Mouse (Mus musculus) intestine, embryonic 15.5 days (tissue): ENCODE data around the gene Ano7. TPM values are rescaled to one million over a fixed set of nuclear protein-coding genes. Genes with fewer than 3 reads are reported as not detected.
A peak's percentile ranks its signal among the peaks of the same experiment; 100 is the strongest.

ENCODE experiments used
- ATAC-seq: fragments of 200-750 bp; cut with Nextera tagmentation; 2 replicates; pipeline ENCODE4 v1.8.0; 2017; ENCODE audit warnings: moderate TSS enrichment, moderate library complexity
- H3K27ac ChIP-seq: fragments of 300-500 bp; sonication (generic); 2 replicates; pipeline ENCODE4 v1.5.1; 2015; ENCODE audit warnings: mild to moderate bottlenecking, inconsistent platforms
- H3K27me3 ChIP-seq: fragments of 300-500 bp; sonication (generic); replicated peaks from 2 replicates; pipeline ENCODE4 v1.6.1; 2015; ENCODE audit warnings: inconsistent platforms
- H3K36me3 ChIP-seq: fragments of 300-500 bp; sonication (generic); 2 replicates; pipeline ENCODE4 v1.6.1; 2015; ENCODE audit warnings: inconsistent platforms
- H3K4me1 ChIP-seq: fragments of 300-500 bp; sonication (generic); replicated peaks from 2 replicates; pipeline ENCODE4 v1.6.1; 2015; ENCODE audit warnings: inconsistent platforms
- H3K4me2 ChIP-seq: fragments of 300-500 bp; sonication (generic); replicated peaks from 2 replicates; pipeline ENCODE4 v1.6.1; 2015; ENCODE audit warnings: mild to moderate bottlenecking, inconsistent platforms
- H3K4me3 ChIP-seq: fragments of 300-500 bp; sonication (generic); replicated peaks from 2 replicates; pipeline ENCODE4 v1.5.1; 2015; ENCODE audit warnings: inconsistent platforms
- H3K9ac ChIP-seq: fragments of 300-500 bp; sonication (generic); 2 replicates; pipeline ENCODE4 v1.6.1; 2015; ENCODE audit warnings: inconsistent platforms
- H3K9me3 ChIP-seq: fragments of 300-500 bp; sonication (generic); 2 replicates; pipeline ENCODE4 v1.6.1; 2016; ENCODE audit warnings: inconsistent platforms
- WGBS: fragments of 180-500 bp; shearing (Covaris S2); methylation state at CpG from one replicate; pipeline ENCODE4 v1.1.7; 2015; 5-methylcytosine and 5-hydroxymethylcytosine counted together
- polyA plus RNA-seq: library from polyadenylated mRNA; unstranded; fragments of >200 nt; fragmentation: Nextera tagmentation; extraction: Ambion mirVana; gene quantifications from 2 replicates; pipeline ENCODE4 v1.2.1, GENCODE M21; 2015

Ano7 gene
- 1.8 and 2.0 TPM in 2 replicates for polyA plus RNA-seq

GRCm38 (mm10) chr1:93373665-93374064, at the start of gene Ano7:
Gene Ano7 (plus strand): TSS chr1:93373930.
- Histone ChIP-seq H3K9me3 (no peaks in the 10 kb centered on the region), H3K27ac (no peak within 1 kb of the TSS)
- ATAC-seq, result peak; percentile 71

GRCm38 (mm10) chr1:93323973-93324372, 49.8 kb upstream of the Ano7 start:
- no peak overlapping the region for H3K27ac ChIP-seq
- no peaks in the 10 kb centered on the region for H3K9me3 ChIP-seq
- no peak overlapping the region for H3K9ac ChIP-seq
- no peak for ATAC-seq
- H3K27me3 ChIP-seq, result no peaks in the 10 kb centered on the region
- no peak overlapping the region for H3K4me3 ChIP-seq
- peaks cover 10% of the 10 kb centered on the region for H3K36me3 ChIP-seq
- no peak overlapping the region for H3K4me2 ChIP-seq
- no peaks in the 10 kb centered on the region for H3K4me1 ChIP-seq
- WGBS, result 95% methylated on average over 6 of the region's 6 CpGs

More at GRCm38 (mm10) chr1:93373665-93374064, at the start of gene Ano7:
- H3K4me1 ChIP-seq, result 0 out of 2 replicates have a peak, but pooled peaks cover 3% of the 10 kb centered on the region
- H3K36me3 ChIP-seq, result no peaks in the 10 kb centered on the region
- no peaks in the 10 kb centered on the region for H3K27me3 ChIP-seq
- H3K9ac ChIP-seq, result no peak within 1 kb of the TSS
- H3K4me2 ChIP-seq, result no peak within 1 kb of the TSS
- WGBS, result 47% methylated on average over 4 of the region's 4 CpGs
- no peak within 1 kb of the TSS for H3K4me3 ChIP-seq

- H3K9ac ChIP-seq, result no peak overlapping the region
- H3K36me3 ChIP-seq, result peaks cover 5% of the 10 kb centered on the region; the same call in 1 of the 2 replicates
- H3K4me1 ChIP-seq, result no peaks in the 10 kb centered on the region
- no peak for ATAC-seq
- 86% methylated on average over 3 of the region's 3 CpGs for WGBS
- H3K9me3 ChIP-seq, result no peaks in the 10 kb centered on the region
- H3K27ac ChIP-seq, result no peak overlapping the region
- no peak overlapping the region for H3K4me2 ChIP-seq
- H3K27me3 ChIP-seq, result no peaks in the 10 kb centered on the region
- H3K4me3 ChIP-seq, result no peak overlapping the region
Measured at GRCm38 (mm10) chr1:93326446-93326845, 47.3 kb upstream of the Ano7 start.

- Histone ChIP-seq H3K4me2 (no peak overlapping the region), H3K27me3 (no peaks in the 10 kb centered on the region), H3K9me3 (no peaks in the 10 kb centered on the region), H3K4me3 (no peak overlapping the region), H3K27ac (no peak overlapping the region), H3K36me3 (peaks cover 3% of the 10 kb centered on the region; the same call in 1 of the 2 replicates), H3K9ac (no peak overlapping the region), H3K4me1 (no peaks in the 10 kb centered on the region)
- ATAC-seq, result no peak
- 78% methylated on average over 2 of the region's 2 CpGs for WGBS
Measured at GRCm38 (mm10) chr1:93334621-93335020, 39.1 kb upstream of the Ano7 start.

GRCm38 (mm10) chr1:93342648-93343503, 30.9 kb upstream of the Ano7 start, which contains the start of the genes Ppp1r7 and Pask:
Gene Ppp1r7 (plus strand): TSS chr1:93342854.
Gene Pask (minus strand): TSS chr1:93343482.
- peak; percentile 97 for ATAC-seq
- no peaks in the 10 kb centered on the region for H3K27me3 ChIP-seq
- peak within 1 kb of the TSS; percentile 87 for H3K4me2 ChIP-seq
- peak within 1 kb of the TSS; percentile 77 for H3K9ac ChIP-seq
- H3K27ac ChIP-seq, result peak within 1 kb of the TSS; percentile 58; the same call in 1 of the 2 replicates
- H3K36me3 ChIP-seq, result peaks cover 4% of the 10 kb centered on the region
- H3K4me1 ChIP-seq, result peaks cover 5% of the 10 kb centered on the region; the same call in 1 of the 2 replicates
- H3K4me3 ChIP-seq, result peak within 1 kb of the TSS; percentile 77
- no peaks in the 10 kb centered on the region for H3K9me3 ChIP-seq
- WGBS, result under 1% methylated on average over 63 of the region's 63 CpGs

GRCm38 (mm10) chr1:93343504-93344047, 30.2 kb upstream of the Ano7 start:
- H3K9me3 ChIP-seq, result no peaks in the 10 kb centered on the region
- no peaks in the 10 kb centered on the region for H3K27me3 ChIP-seq
- peaks cover 5% of the 10 kb centered on the region; the same call in 1 of the 2 replicates for H3K4me1 ChIP-seq
- peak; percentile 95 for ATAC-seq
- 0 out of 2 replicates have a peak overlapping the region, but pooled peaks have one; percentile 45 for H3K27ac ChIP-seq
- peak overlapping the region; percentile 87 for H3K4me2 ChIP-seq
- peak overlapping the region; percentile 77 for H3K9ac ChIP-seq
- peak overlapping the region; percentile 77 for H3K4me3 ChIP-seq
- peaks cover 7% of the 10 kb centered on the region for H3K36me3 ChIP-seq
- WGBS, result under 1% methylated on average over 39 of the region's 39 CpGs

GRCm38 (mm10) chr1:93347176-93347575, 26.6 kb upstream of the Ano7 start:
- no peak for ATAC-seq
- 88% methylated on average over 5 of the region's 5 CpGs for WGBS
- H3K9me3 ChIP-seq, result no peaks in the 10 kb centered on the region
- H3K4me1 ChIP-seq, result peaks cover 5% of the 10 kb centered on the region; the same call in 1 of the 2 replicates
- no peak overlapping the region for H3K4me2 ChIP-seq
- H3K9ac ChIP-seq, result no peak overlapping the region
- H3K36me3 ChIP-seq, result peaks cover 29% of the 10 kb centered on the region
- H3K4me3 ChIP-seq, result no peak overlapping the region
- no peaks in the 10 kb centered on the region for H3K27me3 ChIP-seq
- no peak overlapping the region for H3K27ac ChIP-seq

GRCm38 (mm10) chr1:93349701-93350100, 24.0 kb upstream of the Ano7 start:
- ATAC-seq, result no peak
- WGBS, result 71% methylated on average over 4 of the region's 4 CpGs
- no peaks in the 10 kb centered on the region for H3K9me3 ChIP-seq
- no peak overlapping the region for H3K9ac ChIP-seq
- no peak overlapping the region for H3K4me3 ChIP-seq
- H3K4me2 ChIP-seq, result no peak overlapping the region
- H3K27me3 ChIP-seq, result no peaks in the 10 kb centered on the region
- no peak overlapping the region for H3K27ac ChIP-seq
- H3K4me1 ChIP-seq, result 0 out of 2 replicates have a peak, but pooled peaks cover under 1% of the 10 kb centered on the region
- H3K36me3 ChIP-seq, result peaks cover 38% of the 10 kb centered on the region

- Histone ChIP-seq H3K36me3 (peaks cover 47% of the 10 kb centered on the region), H3K9me3 (no peaks in the 10 kb centered on the region), H3K4me2 (no peak overlapping the region), H3K4me3 (no peak overlapping the region), H3K27me3 (no peaks in the 10 kb centered on the region), H3K9ac (no peak overlapping the region), H3K4me1 (no peaks in the 10 kb centered on the region), H3K27ac (no peak overlapping the region)
- WGBS, result 90% methylated on average over 2 of the region's 2 CpGs
- ATAC-seq, result no peak
Measured at GRCm38 (mm10) chr1:93352724-93353123, 21.0 kb upstream of the Ano7 start.

- no peak overlapping the region for H3K9ac ChIP-seq
- peaks cover 43% of the 10 kb centered on the region for H3K36me3 ChIP-seq
- 90% methylated on average over 4 of the region's 4 CpGs for WGBS
- no peaks in the 10 kb centered on the region for H3K4me1 ChIP-seq
- H3K27ac ChIP-seq, result no peak overlapping the region
- ATAC-seq, result no peak
- H3K4me2 ChIP-seq, result no peak overlapping the region
- no peaks in the 10 kb centered on the region for H3K27me3 ChIP-seq
- no peak overlapping the region for H3K4me3 ChIP-seq
- no peaks in the 10 kb centered on the region for H3K9me3 ChIP-seq
Measured at GRCm38 (mm10) chr1:93362661-93363060, 11.1 kb upstream of the Ano7 start.

- Histone ChIP-seq H3K4me1 (no peaks in the 10 kb centered on the region), H3K36me3 (peaks cover 28% of the 10 kb centered on the region), H3K4me3 (no peak overlapping the region), H3K27ac (no peak overlapping the region), H3K4me2 (no peak overlapping the region), H3K9ac (no peak overlapping the region), H3K9me3 (no peaks in the 10 kb centered on the region), H3K27me3 (no peaks in the 10 kb centered on the region)
- 91% methylated on average over 6 of the region's 6 CpGs for WGBS
- ATAC-seq, result no peak
Measured at GRCm38 (mm10) chr1:93365641-93366040, 8.1 kb upstream of the Ano7 start.

GRCm38 (mm10) chr1:93377307-93377706, 3.6 kb downstream of the Ano7 start:
- Histone ChIP-seq H3K4me2 (no peak overlapping the region), H3K27me3 (no peaks in the 10 kb centered on the region), H3K9me3 (no peaks in the 10 kb centered on the region), H3K4me1 (0 out of 2 replicates have a peak, but pooled peaks cover 3% of the 10 kb centered on the region), H3K27ac (no peak overlapping the region), H3K4me3 (no peak overlapping the region), H3K9ac (no peak overlapping the region), H3K36me3 (no peaks in the 10 kb centered on the region)
- ATAC-seq, result no peak
- whole genome bisulfite sequencing, result 55% methylated on average over 5 of the region's 5 CpGs
